Mouse (Mus musculus): ENCODE results near the gene Slc22a13.

The Slc22a13 gene

DNA sequence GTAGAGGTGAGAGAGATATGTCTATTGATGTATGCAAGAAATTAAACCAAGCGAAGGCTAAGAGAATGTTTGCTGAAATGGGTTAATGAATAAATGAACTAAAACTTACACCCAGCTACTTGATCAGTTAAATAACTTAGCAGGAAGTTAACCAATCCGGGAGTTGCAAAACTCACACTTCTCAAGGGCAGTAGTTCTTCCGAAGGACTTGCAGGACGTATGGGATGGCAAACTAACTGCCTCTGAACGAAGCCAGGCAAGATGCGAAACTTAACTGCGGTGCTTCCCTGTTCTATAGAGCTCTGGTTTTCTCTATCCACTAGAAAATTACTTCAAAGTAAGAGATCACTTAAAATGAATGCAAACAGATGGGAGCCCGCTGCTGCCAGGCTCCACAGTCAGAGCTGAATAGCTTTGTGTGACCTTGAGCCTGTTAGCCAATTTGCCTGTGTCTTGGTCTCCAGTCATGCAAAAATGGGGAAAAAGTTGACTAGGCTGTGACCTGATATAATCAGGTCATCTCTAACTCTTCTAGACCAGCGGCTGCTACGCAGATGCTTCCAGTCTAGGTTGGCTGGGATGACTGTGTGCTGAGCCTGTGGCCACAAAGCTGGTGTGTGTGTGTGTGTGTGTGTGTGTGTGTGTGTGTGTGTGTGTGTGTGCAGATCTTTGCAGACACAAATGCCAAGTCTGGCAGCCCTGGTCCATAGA, 9.6 kb downstream of the Slc22a13 start:
- DNase-seq, result no peak

DNA sequence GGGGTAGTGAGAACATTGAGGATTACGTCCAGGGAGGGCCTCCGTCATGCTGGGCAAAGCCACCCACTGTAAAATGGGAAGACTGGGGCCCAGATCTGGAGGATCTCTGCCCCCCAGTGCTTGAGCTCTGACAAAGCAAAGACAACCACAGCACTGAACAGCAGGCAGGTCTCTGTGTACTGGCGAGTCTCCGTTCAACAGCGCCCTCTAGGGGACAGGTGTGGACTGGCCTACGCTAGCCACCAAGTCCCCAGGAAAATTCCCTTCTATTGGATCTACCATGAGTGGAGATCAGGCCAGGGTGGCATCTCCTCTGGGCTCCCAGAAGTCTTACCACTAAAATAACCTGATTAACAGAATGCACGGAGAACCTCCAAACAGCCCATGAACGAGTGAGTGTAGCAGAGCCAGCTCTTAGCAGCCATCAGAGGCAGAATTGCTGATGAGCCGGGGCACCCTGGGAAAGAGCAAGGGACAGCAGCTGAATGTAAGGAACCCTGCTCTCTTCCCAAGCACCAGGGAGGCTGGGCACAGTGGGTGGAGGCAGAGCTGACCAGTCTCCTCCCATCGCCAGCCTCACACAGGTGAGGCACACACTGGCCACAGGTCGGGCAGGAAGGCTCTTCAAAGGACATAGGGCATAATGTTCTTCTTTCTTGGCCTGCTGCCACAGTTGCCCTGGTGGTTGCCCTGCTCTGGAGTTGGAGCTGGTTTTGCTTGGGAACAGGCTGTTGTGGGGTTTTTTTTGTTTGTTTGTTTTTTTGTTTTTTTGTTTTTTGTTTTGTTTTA, 16.5 kb downstream of the Slc22a13 start:
- peak; percentile 18 for DNase-seq

DNA sequence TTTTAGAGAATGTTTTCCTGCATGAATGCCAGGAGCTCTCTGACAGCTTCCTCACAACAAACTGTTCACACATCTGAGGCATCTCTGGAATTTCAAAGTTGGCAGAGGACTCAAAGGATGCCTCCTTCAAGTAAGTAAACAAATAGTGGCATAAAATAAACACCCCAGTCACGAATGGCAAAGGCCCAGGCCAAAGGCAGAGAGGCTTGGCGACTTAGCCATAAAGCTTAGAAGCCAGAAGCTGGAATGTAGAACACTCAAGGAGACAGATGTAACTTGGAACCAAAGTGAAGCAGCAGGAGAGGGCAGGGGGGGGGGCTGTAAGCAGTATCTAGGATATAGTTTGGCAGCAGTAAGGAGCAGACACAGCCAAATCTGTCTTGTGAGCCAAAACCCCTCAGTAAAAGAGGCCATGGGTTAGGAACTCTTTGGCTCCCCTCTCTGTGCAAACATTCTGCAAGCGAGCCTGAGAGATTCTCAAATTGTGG, 27.6 kb downstream of the Slc22a13 start:
- no peak for DNase-seq

DNA sequence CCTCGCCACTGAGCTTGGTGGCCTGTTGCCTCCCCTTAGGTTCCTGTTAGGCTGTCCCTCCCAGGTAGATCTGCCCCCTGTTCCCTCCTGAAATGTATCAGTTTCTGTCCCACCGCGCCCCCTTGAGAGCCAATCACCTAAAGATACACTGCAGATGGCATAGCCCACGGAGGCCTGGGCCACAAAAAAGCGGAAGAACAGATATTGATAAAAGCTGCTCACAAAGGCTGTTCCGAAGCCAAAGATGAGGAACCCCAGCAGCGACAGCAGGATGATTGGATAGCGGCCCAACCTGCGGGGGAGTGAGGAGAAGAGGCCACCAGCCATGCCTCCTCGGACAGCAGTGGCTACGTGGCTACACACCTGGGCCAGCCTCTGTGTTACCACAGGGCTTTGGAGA, 29.6 kb downstream of the Slc22a13 start:
- DNase-seq, result no peak

DNA sequence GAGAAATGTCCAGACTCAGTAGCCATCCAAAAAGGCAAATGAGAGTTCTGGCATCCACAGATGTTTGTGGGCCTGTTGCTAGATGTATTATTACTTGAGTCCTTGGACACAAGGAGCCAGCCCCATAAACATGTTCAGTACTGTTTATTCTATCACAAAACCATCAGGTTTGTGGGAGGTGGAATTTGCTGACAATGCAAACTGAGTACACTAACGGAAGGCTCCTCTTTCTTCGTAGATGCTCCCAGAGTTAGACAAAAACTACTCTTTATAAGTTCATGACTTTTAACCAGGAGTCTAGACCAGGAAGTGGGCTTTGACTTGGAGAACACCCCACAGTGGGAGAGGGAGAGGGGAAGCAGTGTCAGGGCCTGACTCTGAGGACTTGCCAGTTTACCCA, 41.3 kb downstream of the Slc22a13 start:
- DNase-seq, result no peak

DNA sequence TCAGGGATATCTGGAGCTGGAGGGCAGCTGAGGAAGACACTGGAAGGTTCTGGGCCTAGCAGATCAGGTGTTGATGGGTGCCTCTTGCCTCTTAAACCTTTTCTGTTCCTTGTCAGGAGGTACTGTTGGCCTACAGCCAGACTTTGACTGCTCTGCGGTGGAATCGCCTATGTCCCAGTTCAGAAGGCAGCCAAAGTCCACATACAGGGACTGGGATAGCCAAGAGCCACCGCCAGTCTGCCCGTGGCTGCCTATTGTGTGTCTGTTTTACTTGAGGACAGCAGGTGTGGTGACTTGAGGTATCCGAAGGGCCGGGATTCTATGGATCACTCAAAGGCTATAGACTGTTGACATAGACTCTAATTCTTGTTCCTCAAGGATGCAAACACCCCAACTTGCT, 43.4 kb downstream of the Slc22a13 start:
- DNase-seq, result no peak

DNA sequence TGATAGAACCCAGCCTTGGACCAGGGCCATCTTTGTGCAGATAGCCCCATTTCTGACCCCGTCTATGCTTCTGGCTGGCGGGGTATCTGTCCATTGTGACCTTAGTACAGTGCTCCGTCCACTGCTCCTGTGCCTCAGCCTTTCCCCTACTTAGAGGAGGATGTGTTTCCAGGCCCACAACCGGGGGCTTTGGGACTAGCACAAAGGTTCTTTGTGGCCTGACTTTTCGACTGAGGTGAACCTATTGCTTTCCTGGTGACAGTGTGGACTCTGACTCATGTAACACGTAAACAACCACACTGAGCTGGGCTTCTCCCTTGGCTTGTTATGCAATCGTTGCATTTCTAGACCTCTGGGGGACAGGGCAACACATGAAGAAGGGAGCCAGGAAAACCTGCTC, 44.2 kb downstream of the Slc22a13 start:
- no peak for DNase-seq

DNA sequence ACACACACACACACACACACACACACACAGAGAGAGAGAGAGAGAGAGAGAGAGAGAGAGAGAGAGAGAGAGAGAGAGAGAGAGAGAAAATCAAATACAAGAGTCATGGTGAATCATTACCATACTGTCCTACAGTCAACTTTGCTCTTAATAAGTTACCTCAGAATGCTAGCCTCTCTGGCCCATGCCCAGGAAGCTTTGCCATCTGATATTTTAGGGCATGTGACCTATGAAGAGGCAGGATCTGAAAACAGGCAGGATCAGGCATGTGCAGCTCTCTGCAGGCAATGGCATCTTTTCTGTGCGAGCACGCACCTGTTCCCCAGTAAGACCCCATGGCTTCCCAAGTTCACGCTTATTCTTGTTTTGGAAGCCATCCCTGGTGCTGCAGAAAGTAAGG, 48.2 kb downstream of the Slc22a13 start:
- DNase-seq, result no peak

DNA sequence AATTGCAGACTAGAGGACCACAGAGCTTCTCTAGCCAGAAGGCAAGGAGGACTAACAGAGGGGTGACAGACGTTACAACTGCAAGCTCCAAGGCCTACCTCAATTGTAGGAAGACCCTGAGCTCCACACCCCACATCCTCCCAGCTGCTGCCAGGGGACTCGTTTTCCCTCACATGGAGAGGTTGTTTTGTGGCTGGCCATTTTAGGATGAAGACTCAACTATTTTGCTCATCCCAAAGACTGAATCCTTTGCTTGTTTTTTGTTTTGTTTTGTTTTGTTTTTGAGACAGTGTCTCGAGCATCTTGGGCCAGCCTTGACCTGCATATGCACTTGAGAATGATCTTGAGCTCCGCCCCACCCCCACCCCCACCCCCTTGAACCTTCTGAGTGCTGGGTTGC, 50.0 kb downstream of the Slc22a13 start, which contains the start of gene Gm47289:
Gene Gm47289, plus strand, starts transcription at position 301 of the 400 bp plus-strand sequence.
- no peak for DNase-seq

DNA sequence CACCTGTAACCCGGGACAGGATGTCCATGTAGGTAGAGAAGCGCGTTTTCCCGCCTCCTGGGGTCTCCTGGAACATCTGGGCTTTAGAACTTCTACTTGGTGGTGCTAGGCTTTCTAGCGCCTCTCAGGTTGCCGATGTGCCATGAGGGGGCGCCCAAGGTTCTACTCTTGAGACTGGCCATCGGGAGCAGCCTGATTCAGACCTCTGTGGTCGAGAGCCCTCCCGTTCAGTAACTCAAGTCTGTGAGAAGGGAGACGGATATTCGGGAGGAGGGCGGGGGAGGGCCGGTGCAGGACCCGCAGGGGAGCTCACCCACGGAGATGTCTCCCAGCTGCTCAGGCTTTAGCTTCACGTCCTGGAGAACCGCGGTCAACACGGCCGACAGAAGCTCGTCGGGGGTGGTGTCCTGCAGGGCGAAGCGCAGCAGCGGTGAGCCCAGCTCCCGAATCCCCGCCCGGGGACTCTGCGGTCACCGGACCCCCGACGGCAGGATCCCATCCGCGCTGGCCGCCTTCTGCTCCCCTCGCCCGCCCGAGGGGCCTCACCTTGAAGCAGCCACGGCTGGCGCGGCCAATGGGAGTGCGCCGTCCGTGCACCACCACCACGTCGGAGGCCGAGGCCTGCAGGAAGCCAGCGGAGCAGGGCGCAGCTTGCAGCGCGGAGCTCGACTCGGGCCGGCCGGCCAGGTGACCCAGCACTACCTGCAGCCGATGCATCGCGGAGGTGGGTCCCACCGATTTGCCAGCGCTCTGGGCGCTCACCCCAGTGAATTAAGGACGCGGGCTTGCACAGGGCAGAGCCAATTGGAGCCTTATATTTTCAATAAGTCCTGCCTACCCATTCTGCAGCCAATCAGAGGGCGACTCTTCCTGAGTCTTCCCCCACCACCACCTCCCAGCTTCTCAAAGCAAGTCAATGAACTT, 52.4 kb downstream of the Slc22a13 start, which contains the start of gene Acaa1b:
Gene Acaa1b, minus strand, starts transcription at position 816 of the 924 bp plus-strand sequence.
- DNase-seq, result peak; percentile 58

DNA sequence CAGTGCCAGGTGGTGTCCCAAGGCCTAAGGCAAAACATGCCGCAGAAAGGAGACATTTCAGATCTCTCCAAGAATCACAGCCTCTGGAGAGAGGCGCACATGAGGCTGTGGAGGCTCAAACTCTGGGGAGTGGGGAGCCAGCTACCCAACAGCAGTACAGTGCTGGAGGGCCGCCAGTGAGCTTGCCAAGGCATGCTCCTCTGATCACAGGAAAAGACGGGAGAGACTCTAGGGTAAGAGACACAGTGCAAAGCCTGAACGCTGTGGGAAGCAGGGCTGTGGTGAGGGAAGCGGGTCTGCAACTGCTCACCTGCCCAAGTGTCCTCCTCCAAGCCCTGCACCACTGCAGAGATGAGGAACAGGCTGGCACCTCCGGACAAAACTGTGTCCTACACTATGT, 53.1 kb downstream of the Slc22a13 start:
- DNase-seq, result no peak

DNA sequence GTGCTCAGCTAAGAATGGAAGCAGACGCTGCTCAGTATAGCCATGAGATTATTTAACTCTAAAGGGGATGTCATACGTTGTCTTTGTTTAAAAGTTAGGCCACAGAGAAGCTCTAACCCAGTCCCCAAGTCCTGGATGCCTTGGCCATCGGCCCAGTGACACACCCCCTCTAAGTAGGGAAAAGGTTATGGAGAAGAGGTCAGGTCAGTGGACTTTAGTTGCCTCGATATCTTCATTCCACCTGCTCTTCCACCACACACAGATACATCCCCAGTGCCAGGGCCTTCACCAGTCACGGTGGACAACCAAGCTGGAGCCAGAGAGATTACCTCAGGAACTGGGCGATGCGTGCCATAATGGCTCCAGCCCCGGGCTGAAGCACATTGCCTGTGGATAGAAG, 53.5 kb downstream of the Slc22a13 start:
- DNase-seq, result no peak

DNA sequence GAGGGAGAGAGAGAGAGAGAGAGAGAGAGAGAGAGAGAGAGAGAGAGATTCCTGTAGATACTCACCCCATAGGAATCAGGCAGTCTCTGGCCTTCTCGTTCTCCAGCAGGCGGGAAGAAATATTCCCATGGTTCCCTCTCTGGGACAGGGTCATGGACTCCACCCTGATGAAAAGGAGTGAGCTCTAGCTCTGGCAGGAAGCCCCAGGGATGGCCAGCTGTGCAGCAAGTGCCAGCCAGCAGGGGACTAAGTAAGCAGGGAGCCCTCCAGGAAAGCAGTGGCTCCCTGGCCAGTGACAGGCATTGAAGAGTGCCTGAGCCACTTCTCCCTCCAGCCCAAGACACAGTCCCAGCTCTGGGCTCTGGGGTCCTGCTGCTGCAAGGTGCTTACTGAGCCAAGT, 57.1 kb downstream of the Slc22a13 start:
- no peak for DNase-seq

DNA sequence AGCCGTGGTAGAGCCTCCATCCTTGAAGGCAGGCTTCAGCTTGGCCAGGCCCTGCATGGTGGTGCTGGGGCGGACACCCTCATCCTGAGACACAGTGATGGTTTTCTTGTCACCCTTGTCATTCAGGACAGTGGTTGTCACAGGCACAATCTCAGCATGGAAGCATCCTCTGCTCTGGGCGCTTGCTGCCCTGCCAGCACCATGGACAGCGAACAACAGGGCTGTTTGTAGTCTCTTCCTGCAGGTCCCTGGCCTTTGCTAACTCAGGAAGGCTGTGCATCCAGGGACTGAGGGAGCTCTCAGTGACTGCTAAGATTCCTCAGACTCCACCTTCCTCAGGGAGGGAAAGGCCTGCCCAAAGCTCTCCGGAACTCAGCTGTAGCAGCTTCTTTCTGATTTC, 59.3 kb downstream of the Slc22a13 start:
- no peak for DNase-seq

DNA sequence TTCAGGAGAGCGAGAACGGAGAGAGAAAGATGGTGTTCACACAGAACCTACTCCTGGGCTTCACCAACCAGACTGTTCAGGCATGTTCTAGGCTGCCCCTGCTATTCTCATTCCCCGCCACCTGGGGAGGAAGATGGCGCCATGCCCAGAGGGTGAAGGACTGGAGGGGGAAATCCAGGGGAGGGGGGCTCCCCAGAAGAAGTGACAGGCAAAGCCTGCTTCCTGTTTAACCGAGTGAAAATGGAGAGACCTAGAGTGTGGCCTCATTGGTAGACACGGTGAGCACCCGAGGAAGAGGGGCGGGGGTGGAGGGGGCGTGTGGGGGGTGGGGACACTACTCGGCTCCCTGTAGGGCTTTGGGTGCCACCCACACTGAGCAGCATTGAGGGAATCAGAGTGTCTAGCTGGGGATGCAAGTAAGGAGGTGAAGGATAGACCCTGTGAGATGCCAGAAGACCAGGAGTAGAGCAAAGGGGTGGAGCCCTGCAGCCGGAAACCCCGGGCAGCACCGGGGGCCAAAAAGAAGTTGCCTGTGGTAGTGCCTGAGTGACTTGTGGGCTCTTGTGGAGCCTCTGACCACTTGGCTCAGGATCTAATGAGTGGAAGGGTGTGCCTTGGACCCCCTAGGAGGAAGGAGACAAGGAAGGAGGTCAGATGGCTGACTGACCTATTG, 62.7 kb downstream of the Slc22a13 start:
- no peak for DNase-seq

DNA sequence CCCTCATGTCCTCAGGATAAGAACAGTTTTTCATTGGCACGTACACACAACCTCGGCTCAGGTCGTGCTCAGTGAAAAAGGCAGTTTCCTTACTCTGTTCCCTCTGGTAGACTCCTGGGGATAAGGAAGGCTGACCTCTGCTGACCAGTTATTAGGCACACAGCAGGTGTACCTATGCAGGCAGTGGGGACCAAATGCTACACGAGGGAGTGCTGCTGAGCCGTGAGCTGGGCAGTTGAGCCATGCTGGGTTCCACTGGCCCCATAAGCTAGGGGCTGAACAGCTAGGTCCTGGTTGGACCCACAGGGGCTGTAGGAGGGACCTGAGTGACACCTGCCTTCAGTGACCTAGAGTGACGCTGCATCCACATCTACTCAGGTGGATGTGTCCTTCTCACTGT, 63.3 kb downstream of the Slc22a13 start:
- no peak for DNase-seq

DNA sequence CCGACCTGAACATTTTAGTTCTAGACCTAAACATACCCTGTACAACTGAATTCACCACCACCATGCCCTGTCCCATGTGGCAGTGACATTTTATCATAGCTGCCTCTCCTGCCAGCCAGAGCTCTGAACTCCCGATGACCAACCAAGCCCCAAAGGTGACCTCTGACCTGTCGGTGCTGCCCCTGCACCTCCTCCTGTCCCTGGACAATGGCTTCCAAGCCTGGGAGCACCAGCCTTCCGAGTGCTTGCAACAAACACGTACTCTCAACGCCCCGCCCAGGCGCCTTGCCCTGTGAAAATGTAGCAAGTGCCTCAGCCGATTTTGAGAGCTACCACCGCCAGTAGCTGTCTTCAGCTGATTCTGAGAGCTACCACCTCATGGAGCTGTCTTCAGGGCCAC, 63.8 kb downstream of the Slc22a13 start:
- DNase-seq, result no peak

DNA sequence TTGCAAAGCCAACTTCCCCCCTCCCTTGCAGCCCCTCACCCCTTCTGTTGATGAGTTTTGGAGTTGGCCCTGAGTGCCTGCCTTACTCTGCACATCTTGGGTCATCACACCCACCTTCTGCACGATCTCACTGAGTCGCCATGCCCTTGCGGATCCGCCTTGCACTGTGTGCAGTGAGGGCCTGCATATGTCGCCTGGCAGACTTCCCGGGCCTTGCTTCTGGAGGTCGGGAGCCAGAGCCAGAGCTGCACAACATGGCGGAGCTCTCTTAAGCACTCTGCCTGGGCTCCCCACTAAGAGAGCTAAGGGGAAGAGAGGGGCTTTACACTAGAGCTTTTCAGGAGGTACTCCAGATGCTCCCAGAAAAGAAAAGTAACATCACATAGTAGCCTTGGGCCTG, 64.2 kb downstream of the Slc22a13 start:
- DNase-seq, result no peak

DNA sequence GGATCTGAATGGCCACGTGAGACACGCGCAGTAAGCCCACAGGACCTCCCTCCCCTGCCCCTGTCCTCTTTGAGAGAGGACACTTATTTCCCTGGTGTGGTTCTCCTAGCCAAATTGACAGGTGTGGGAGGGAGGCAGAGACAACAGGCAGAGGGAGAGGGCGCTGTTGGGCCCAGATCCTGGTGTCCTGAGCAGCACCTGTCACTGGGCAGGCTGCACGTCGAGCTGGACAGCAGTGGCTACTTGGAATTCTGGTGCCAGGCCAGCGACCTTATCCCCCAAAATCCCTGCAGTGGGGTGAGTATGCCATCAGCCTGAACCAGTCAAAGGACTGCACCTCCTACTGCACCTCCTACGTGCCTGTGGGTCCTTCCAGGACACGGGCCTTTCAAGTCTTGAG, 65.5 kb downstream of the Slc22a13 start:
- no peak for DNase-seq
